Mouse (Mus musculus): ENCODE measurements around the gene Cab39. TPM values are rescaled to one million over a fixed set of nuclear protein-coding genes. Genes with fewer than 3 reads are reported as not detected.

The Cab39 gene
- polyA plus RNA-seq, 1 experiment from 2014 or later = 42.3 TPM

- no peak overlapping the region for H3K4me2 ChIP-seq (ENCODE audit: low read length)
- WGBS = 88% methylated on average over 5 of the region's 5 CpGs
- no peak overlapping the region for H3K9ac ChIP-seq (ENCODE audit: low read depth, low read length)
- H3K27me3 ChIP-seq (replicated peaks; ENCODE audit: control insufficient read depth, insufficient read depth, low read length) = no peaks in the 10 kb centered on the region
- H3K4me1 ChIP-seq (ENCODE audit: control insufficient read depth, insufficient read depth, low read depth, low read length) = no peaks in the 10 kb centered on the region
- H3K27ac ChIP-seq (ENCODE audit: low read depth, low read length) = no peak overlapping the region
- ATAC-seq = no peak
- no peak overlapping the region for H3K4me3 ChIP-seq (ENCODE audit: low read length)
- no peaks in the 10 kb centered on the region for H3K9me3 ChIP-seq (ENCODE audit: control insufficient read depth, low read length)
- H3K36me3 ChIP-seq (ENCODE audit: control insufficient read depth, insufficient read depth, low read length) = peaks cover 12% of the 10 kb centered on the region
Observed at GRCm38 (mm10) chr1:85850851-85851250, 57.6 kb downstream of the Cab39 start.

- Histone ChIP-seq H3K4me2 (ENCODE audit: low read length) (no peak overlapping the region), H3K9ac (ENCODE audit: low read depth, low read length) (no peak overlapping the region), H3K27ac (ENCODE audit: low read depth, low read length) (no peak overlapping the region), H3K4me1 (ENCODE audit: control insufficient read depth, insufficient read depth, low read depth, low read length) (no peaks in the 10 kb centered on the region), H3K9me3 (ENCODE audit: control insufficient read depth, low read length) (no peaks in the 10 kb centered on the region), H3K27me3 (replicated peaks; ENCODE audit: control insufficient read depth, insufficient read depth, low read length) (no peaks in the 10 kb centered on the region), H3K4me3 (ENCODE audit: low read length) (no peak overlapping the region), H3K36me3 (ENCODE audit: control insufficient read depth, insufficient read depth, low read length) (peaks cover 12% of the 10 kb centered on the region)
- peak; percentile 77 for ATAC-seq
- 73% methylated on average over 2 of the region's 2 CpGs for WGBS
Observed at GRCm38 (mm10) chr1:85852996-85853689, 59.9 kb downstream of the Cab39 start.

GRCm38 (mm10) chr1:85853865-85854264 is 60.6 kb downstream of the Cab39 start:
- no peak overlapping the region for H3K4me3 ChIP-seq (ENCODE audit: low read length)
- H3K9ac ChIP-seq (ENCODE audit: low read depth, low read length) = no peak overlapping the region
- H3K4me1 ChIP-seq (ENCODE audit: control insufficient read depth, insufficient read depth, low read depth, low read length) = no peaks in the 10 kb centered on the region
- no peaks in the 10 kb centered on the region for H3K9me3 ChIP-seq (ENCODE audit: control insufficient read depth, low read length)
- H3K4me2 ChIP-seq (ENCODE audit: low read length) = no peak overlapping the region
- peaks cover 6% of the 10 kb centered on the region for H3K36me3 ChIP-seq (ENCODE audit: control insufficient read depth, insufficient read depth, low read length)
- H3K27ac ChIP-seq (ENCODE audit: low read depth, low read length) = no peak overlapping the region
- no peaks in the 10 kb centered on the region for H3K27me3 ChIP-seq (replicated peaks; ENCODE audit: control insufficient read depth, insufficient read depth, low read length)
- WGBS = 93% methylated on average over 2 of the region's 2 CpGs
- ATAC-seq = no peak

GRCm38 (mm10) chr1:85854475-85854874 is 61.2 kb downstream of the Cab39 start:
- WGBS = 84% methylated on average over 2 of the region's 2 CpGs
- Histone ChIP-seq H3K4me3 (ENCODE audit: low read length) (no peak overlapping the region), H3K4me1 (ENCODE audit: control insufficient read depth, insufficient read depth, low read depth, low read length) (no peaks in the 10 kb centered on the region), H3K27ac (ENCODE audit: low read depth, low read length) (no peak overlapping the region), H3K27me3 (replicated peaks; ENCODE audit: control insufficient read depth, insufficient read depth, low read length) (no peaks in the 10 kb centered on the region), H3K9ac (ENCODE audit: low read depth, low read length) (no peak overlapping the region), H3K4me2 (ENCODE audit: low read length) (no peak overlapping the region), H3K36me3 (ENCODE audit: control insufficient read depth, insufficient read depth, low read length) (peaks cover under 1% of the 10 kb centered on the region), H3K9me3 (ENCODE audit: control insufficient read depth, low read length) (no peaks in the 10 kb centered on the region)
- no peak for ATAC-seq

GRCm38 (mm10) chr1:85856266-85856665 is 63.0 kb downstream of the Cab39 start:
- no peak for ATAC-seq
- 92% methylated on average over 3 of the region's 3 CpGs for WGBS

GRCm38 (mm10) chr1:85857261-85857754 is 64.1 kb downstream of the Cab39 start:
- H3K9me3 ChIP-seq (ENCODE audit: control insufficient read depth, low read length) = peaks cover 3% of the 10 kb centered on the region; the same call in 1 of the 2 replicates
- H3K27me3 ChIP-seq (replicated peaks; ENCODE audit: control insufficient read depth, insufficient read depth, low read length) = no peaks in the 10 kb centered on the region
- H3K9ac ChIP-seq (ENCODE audit: low read depth, low read length) = no peak overlapping the region
- ATAC-seq = no peak
- H3K4me1 ChIP-seq (ENCODE audit: control insufficient read depth, insufficient read depth, low read depth, low read length) = no peaks in the 10 kb centered on the region
- H3K4me2 ChIP-seq (ENCODE audit: low read length) = no peak overlapping the region
- H3K4me3 ChIP-seq (ENCODE audit: low read length) = no peak overlapping the region
- no peaks in the 10 kb centered on the region for H3K36me3 ChIP-seq (ENCODE audit: control insufficient read depth, insufficient read depth, low read length)
- 79% methylated on average over 6 of the region's 6 CpGs for WGBS
- H3K27ac ChIP-seq (ENCODE audit: low read depth, low read length) = no peak overlapping the region

More at GRCm38 (mm10) chr1:85856266-85856665, 63.0 kb downstream of the Cab39 start:
- Histone ChIP-seq H3K9ac (ENCODE audit: low read depth, low read length) (no peak overlapping the region), H3K4me3 (ENCODE audit: low read length) (no peak overlapping the region), H3K27ac (ENCODE audit: low read depth, low read length) (no peak overlapping the region), H3K36me3 (ENCODE audit: control insufficient read depth, insufficient read depth, low read length) (no peaks in the 10 kb centered on the region; the same call in 1 of the 2 replicates), H3K4me2 (ENCODE audit: low read length) (no peak overlapping the region), H3K9me3 (ENCODE audit: control insufficient read depth, low read length) (peaks cover 1% of the 10 kb centered on the region; the same call in 1 of the 2 replicates), H3K4me1 (ENCODE audit: control insufficient read depth, insufficient read depth, low read depth, low read length) (no peaks in the 10 kb centered on the region), H3K27me3 (replicated peaks; ENCODE audit: control insufficient read depth, insufficient read depth, low read length) (no peaks in the 10 kb centered on the region)

GRCm38 (mm10) chr1:85864383-85864782 is 71.1 kb downstream of the Cab39 start:
- no peaks in the 10 kb centered on the region for H3K36me3 ChIP-seq (ENCODE audit: control insufficient read depth, insufficient read depth, low read length)
- H3K4me1 ChIP-seq (ENCODE audit: control insufficient read depth, insufficient read depth, low read depth, low read length) = no peaks in the 10 kb centered on the region
- ATAC-seq = no peak
- WGBS = 90% methylated on average over 10 of the region's 10 CpGs
- H3K9ac ChIP-seq (ENCODE audit: low read depth, low read length) = no peak overlapping the region
- H3K4me2 ChIP-seq (ENCODE audit: low read length) = no peak overlapping the region
- peaks cover 6% of the 10 kb centered on the region; the same call in 1 of the 2 replicates for H3K9me3 ChIP-seq (ENCODE audit: control insufficient read depth, low read length)
- H3K27ac ChIP-seq (ENCODE audit: low read depth, low read length) = no peak overlapping the region
- H3K4me3 ChIP-seq (ENCODE audit: low read length) = no peak overlapping the region
- no peaks in the 10 kb centered on the region for H3K27me3 ChIP-seq (replicated peaks; ENCODE audit: control insufficient read depth, insufficient read depth, low read length)

GRCm38 (mm10) chr1:85870001-85870400 is 76.8 kb downstream of the Cab39 start:
- H3K4me3 ChIP-seq (ENCODE audit: low read length) = no peak overlapping the region
- no peak overlapping the region for H3K27ac ChIP-seq (ENCODE audit: low read depth, low read length)
- H3K9ac ChIP-seq (ENCODE audit: low read depth, low read length) = no peak overlapping the region
- H3K4me1 ChIP-seq (ENCODE audit: control insufficient read depth, insufficient read depth, low read depth, low read length) = no peaks in the 10 kb centered on the region
- H3K27me3 ChIP-seq (replicated peaks; ENCODE audit: control insufficient read depth, insufficient read depth, low read length) = no peaks in the 10 kb centered on the region
- H3K9me3 ChIP-seq (ENCODE audit: control insufficient read depth, low read length) = 0 out of 2 replicates have a peak, but pooled peaks cover 3% of the 10 kb centered on the region
- no peaks in the 10 kb centered on the region for H3K36me3 ChIP-seq (ENCODE audit: control insufficient read depth, insufficient read depth, low read length)
- no peak for ATAC-seq
- WGBS = 80% methylated on average over 7 of the region's 7 CpGs
- H3K4me2 ChIP-seq (ENCODE audit: low read length) = no peak overlapping the region

GRCm38 (mm10) chr1:85870546-85870945 is 77.3 kb downstream of the Cab39 start:
- no peaks in the 10 kb centered on the region for H3K36me3 ChIP-seq (ENCODE audit: control insufficient read depth, insufficient read depth, low read length)
- H3K27ac ChIP-seq (ENCODE audit: low read depth, low read length) = no peak overlapping the region
- no peak overlapping the region for H3K9ac ChIP-seq (ENCODE audit: low read depth, low read length)
- 0 out of 2 replicates have a peak, but pooled peaks cover 5% of the 10 kb centered on the region for H3K9me3 ChIP-seq (ENCODE audit: control insufficient read depth, low read length)
- H3K4me2 ChIP-seq (ENCODE audit: low read length) = no peak overlapping the region
- no peaks in the 10 kb centered on the region for H3K27me3 ChIP-seq (replicated peaks; ENCODE audit: control insufficient read depth, insufficient read depth, low read length)
- ATAC-seq = no peak
- WGBS = 59% methylated on average over 2 of the region's 2 CpGs
- no peaks in the 10 kb centered on the region for H3K4me1 ChIP-seq (ENCODE audit: control insufficient read depth, insufficient read depth, low read depth, low read length)
- no peak overlapping the region for H3K4me3 ChIP-seq (ENCODE audit: low read length)

Data from hindbrain, embryonic 16.5 days (tissue).